Mouse (Mus musculus) gastrocnemius, adult 18-20 months (tissue): ENCODE measurements at regions not wholly inside any gene's neighbourhood (a gene's known extent, or its start where the extent isn't known, plus 50 kb on each side); places are given as distances from the start of the nearest gene placed in this dataset.

Experiments used
- DNase-seq: peaks from one replicate; pipeline ENCODE4 v3.0.0; 2021; ENCODE audit warnings: low spot score

GRCm38 (mm10) chr1:88879367-88879766, 177.3 kb upstream of the Arl4c start:
- no peak for DNase-seq

GRCm38 (mm10) chr1:88891041-88891440, 179.2 kb upstream of the Sh3bp4 start:
- DNase-seq, result no peak

- no peak for DNase-seq
Measured at GRCm38 (mm10) chr1:88902426-88902825, 167.8 kb upstream of the Sh3bp4 start.

- no peak for DNase-seq
Measured at GRCm38 (mm10) chr1:88907766-88908463, 162.3 kb upstream of the Sh3bp4 start.

- DNase-seq, result no peak
Measured at GRCm38 (mm10) chr1:88908683-88909082, 161.5 kb upstream of the Sh3bp4 start.

GRCm38 (mm10) chr1:88909314-88909713, 160.9 kb upstream of the Sh3bp4 start:
- no peak for DNase-seq

GRCm38 (mm10) chr1:88909864-88910573, 160.2 kb upstream of the Sh3bp4 start:
- DNase-seq, result no peak

- no peak for DNase-seq
Measured at GRCm38 (mm10) chr1:88911724-88912123, 158.5 kb upstream of the Sh3bp4 start.

GRCm38 (mm10) chr1:88916531-88917050, 153.6 kb upstream of the Sh3bp4 start:
- no peak for DNase-seq

GRCm38 (mm10) chr1:88921401-88921800, 148.8 kb upstream of the Sh3bp4 start:
- no peak for DNase-seq

- no peak for DNase-seq
Measured at GRCm38 (mm10) chr1:88923791-88924581, 146.2 kb upstream of the Sh3bp4 start.

- no peak for DNase-seq
Measured at GRCm38 (mm10) chr1:88935191-88935590, 135.0 kb upstream of the Sh3bp4 start.

GRCm38 (mm10) chr1:88935779-88936178, 134.4 kb upstream of the Sh3bp4 start:
- no peak for DNase-seq

GRCm38 (mm10) chr1:88937327-88937726, 132.9 kb upstream of the Sh3bp4 start:
- no peak for DNase-seq

GRCm38 (mm10) chr1:88938458-88938857, 131.8 kb upstream of the Sh3bp4 start:
- no peak for DNase-seq

GRCm38 (mm10) chr1:88943039-88943438, 127.2 kb upstream of the Sh3bp4 start:
- DNase-seq, result no peak

GRCm38 (mm10) chr1:88945868-88946267, 124.3 kb upstream of the Sh3bp4 start:
- no peak for DNase-seq

GRCm38 (mm10) chr1:88946374-88946773, 123.8 kb upstream of the Sh3bp4 start:
- no peak for DNase-seq

GRCm38 (mm10) chr1:88949911-88950310, 120.3 kb upstream of the Sh3bp4 start:
- DNase-seq, result no peak

- no peak for DNase-seq
Measured at GRCm38 (mm10) chr1:88953516-88953915, 116.7 kb upstream of the Sh3bp4 start.

GRCm38 (mm10) chr1:88954784-88955183, 115.4 kb upstream of the Sh3bp4 start:
- DNase-seq, result no peak

GRCm38 (mm10) chr1:88957061-88957460, 113.2 kb upstream of the Sh3bp4 start:
- DNase-seq, result no peak
